Mouse (Mus musculus): ENCODE data around the gene Ikzf3.

DNA sequence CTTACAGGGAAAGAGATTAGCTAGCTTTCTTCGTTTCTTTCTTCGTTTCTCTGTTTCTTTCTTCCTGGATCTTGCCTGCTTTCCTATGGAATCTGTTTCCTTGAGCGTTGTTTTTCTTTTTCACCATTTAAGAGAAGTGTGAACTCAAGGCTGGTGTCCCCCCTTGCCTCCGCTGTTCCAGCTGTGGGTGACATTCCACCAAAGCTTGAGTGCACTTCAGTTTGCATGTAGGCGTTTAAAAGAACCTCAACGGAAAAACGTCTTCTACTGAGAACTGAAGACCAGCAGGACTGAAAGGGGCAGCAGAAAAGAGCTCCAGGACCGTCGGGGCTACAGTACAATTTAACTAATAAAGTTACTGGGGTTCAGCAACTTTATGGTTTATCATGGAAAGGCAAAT, 52.4 kb downstream of the Ikzf3 start:
- TF ChIP-seq POLR2A (IDR thresholded peaks at IDR 0.05; ENCODE audit: borderline replicate concordance, control insufficient read depth, low read depth, low read length) (no peak), CTCF (IDR thresholded peaks at IDR 0.05; ENCODE audit: control insufficient read depth, insufficient read depth, low read length) (no peak)

All from bone marrow, adult 2 months (tissue).